Mouse (Mus musculus): Measurements from ENCODE around the gene Tbc1d30.

DNA sequence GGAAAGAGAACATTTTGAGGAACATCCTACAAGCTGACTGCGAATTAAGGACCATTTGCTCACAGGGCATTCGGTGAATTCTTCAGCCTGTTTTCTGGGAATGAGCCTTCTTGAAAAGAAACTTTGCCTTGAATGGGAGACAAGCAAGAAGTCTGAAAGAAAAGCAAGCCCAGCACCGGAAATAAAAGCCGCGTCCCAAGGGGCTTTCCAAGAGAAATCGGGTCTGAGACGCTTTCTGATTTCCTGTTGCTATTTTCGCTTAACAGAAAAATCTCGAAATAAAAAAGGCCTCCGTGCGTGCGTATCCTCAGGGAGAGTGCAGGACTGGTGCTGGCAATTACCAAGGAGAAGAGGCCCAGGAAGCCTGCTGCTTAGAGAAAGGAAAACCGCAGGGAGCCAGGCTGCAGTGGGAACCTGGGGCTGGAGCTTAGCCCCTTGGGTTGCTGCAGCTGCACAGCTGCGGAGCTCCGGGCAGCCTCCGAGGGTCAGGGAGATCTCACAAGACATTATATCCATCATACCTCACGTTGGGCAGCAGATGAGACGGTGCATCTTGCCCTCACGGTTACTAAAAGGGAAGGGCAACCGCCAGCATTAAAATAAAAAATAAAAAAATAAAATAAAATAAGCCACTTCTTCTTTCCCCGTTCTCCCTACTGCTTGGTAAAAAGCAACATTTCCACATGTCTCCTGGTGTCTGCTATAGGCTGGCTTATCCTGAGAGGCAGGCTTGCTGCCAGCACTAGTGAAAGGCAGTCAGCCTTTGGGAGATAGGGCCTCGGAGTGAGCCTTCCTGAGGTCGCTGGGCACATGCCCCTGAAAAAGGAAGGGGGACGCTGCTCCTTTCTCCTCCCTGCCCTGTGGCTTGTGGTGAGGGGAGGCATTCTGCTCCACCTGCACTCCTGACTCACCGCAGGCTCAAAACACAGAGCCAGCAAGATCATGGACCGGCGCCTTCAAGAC is 35.5 kb downstream of the Tbc1d30 start:
- no peak for TF ChIP-seq CTCF (IDR thresholded peaks at IDR 0.05; ENCODE audit: insufficient read depth, low read depth, low read length)
- TF ChIP-seq POLR2A (IDR thresholded peaks at IDR 0.05; ENCODE audit: insufficient read depth, low read depth, low read length), result no peak

All from olfactory bulb, adult 2 months (tissue).